ENCODE assay signal across 8 mouse cellular contexts in the genomic region with DNA sequence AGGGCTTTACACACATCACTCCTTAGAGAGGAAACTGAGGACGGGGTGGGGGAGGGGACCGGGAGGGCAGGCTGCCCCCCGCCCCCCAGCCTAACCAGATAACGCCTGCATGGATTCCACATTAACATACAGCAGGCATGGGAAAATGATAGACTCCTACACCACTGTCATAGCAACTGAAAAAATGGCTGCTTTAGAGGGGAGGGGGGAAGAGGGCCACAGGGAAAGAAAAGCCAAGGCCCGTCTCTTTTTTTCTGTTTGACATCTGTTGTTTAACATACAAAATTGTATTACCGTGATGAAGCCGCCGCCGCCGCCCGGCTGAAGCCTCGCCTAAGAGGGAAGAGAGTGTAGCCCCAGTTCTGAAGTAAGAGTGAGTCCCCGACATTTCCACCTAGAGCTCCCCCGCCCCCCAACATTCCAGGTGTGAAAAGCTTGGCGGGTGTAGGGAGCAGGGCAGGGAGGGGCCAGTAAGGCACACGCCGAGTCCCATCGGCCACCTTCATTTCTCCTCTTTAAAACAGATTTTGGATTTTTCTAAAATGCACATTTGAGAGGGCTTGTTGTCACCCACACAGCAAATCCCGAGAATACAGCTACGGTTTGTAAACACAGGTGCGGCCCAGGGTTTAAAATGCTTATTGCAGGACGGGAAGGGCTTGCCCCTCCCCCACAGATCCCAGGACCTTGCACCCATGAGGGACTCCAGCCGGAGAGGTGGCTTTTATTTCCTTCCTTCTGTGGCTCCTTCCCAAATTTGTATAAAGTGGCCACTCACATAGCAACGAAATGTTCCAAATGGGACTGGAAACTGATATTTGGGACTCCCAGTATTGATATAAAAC.
DNase-seq lines count a peak whose midpoint lies in the region; ATAC-seq lines count a peak whose summit lies in the region.

No protein-coding gene starts in this region.

- no peak for DNase-seq in heart, postnatal 25 days (ENCODE audit: low spot score)
- peak; percentile 85 for DNase-seq in R1 (ENCODE audit: low read depth, low spot score)
- no peak for DNase-seq in frontal cortex, postnatal 25 days (ENCODE audit: low spot score in 2 of 2)
- DNase-seq in adrenal gland, adult 2 months = no peak
- DNase-seq in left cerebral cortex, postnatal 36 days (ENCODE audit: low spot score in 2 of 2) = no peak

- peak overlapping the region; percentile 32 for H3K4me3 ChIP-seq in heart, embryonic 13.5 days
- peak overlapping the region; percentile 19 for H3K4me3 ChIP-seq in hindbrain, embryonic 13.5 days
- H3K4me3 ChIP-seq in midbrain, embryonic 15.5 days = peak overlapping the region; percentile 10; the same call in 1 of the 2 replicates

- no peak overlapping the region for H3K27ac ChIP-seq in heart, embryonic 13.5 days (replicated peaks)
- no peak overlapping the region for H3K27ac ChIP-seq in hindbrain, embryonic 13.5 days
- peak overlapping the region; percentile 46 for H3K27ac ChIP-seq in midbrain, embryonic 15.5 days

- intact Hi-C loops in heart, postnatal 25 days (cut with DNase I) = no loop called here
- intact Hi-C loops in left cerebral cortex, postnatal 36 days (cut with DNase I) = loop anchor here (10.0 kb wide), 1 partner anchor 75 kb away; a partner anchor contains a TSS

- no peak for ATAC-seq in heart, embryonic 13.5 days (ENCODE audit: extremely low read depth, insufficient number of reproducible peaks, low FRiP score, low TSS enrichment)
- peak; percentile 77; the same call in 1 of the 2 replicates for ATAC-seq in hindbrain, embryonic 13.5 days (ENCODE audit: low FRiP score)
- ATAC-seq in midbrain, embryonic 15.5 days (replicated peaks) = peak; percentile 79

- peak overlapping the region; percentile 58 for H3K4me2 ChIP-seq in heart, embryonic 13.5 days
- peak overlapping the region; percentile 45 for H3K4me2 ChIP-seq in hindbrain, embryonic 13.5 days
- peak overlapping the region; percentile 41 for H3K4me2 ChIP-seq in midbrain, embryonic 15.5 days

- peaks cover 19% of the 10 kb centered on the region for H3K4me1 ChIP-seq in heart, embryonic 13.5 days
- H3K4me1 ChIP-seq in hindbrain, embryonic 13.5 days (replicated peaks) = peaks cover 37% of the 10 kb centered on the region
- peaks cover 43% of the 10 kb centered on the region for H3K4me1 ChIP-seq in midbrain, embryonic 15.5 days

- H3K9ac ChIP-seq in heart, embryonic 13.5 days = no peak overlapping the region
- H3K9ac ChIP-seq in hindbrain, embryonic 13.5 days = peak overlapping the region; percentile 30; the same call in 1 of the 2 replicates
- H3K9ac ChIP-seq in midbrain, embryonic 15.5 days = 0 out of 2 replicates have a peak overlapping the region, but pooled peaks have one; percentile 20

- peaks cover 84% of the 10 kb centered on the region for H3K27me3 ChIP-seq in heart, embryonic 13.5 days (replicated peaks)
- peaks cover 42% of the 10 kb centered on the region for H3K27me3 ChIP-seq in hindbrain, embryonic 13.5 days
- H3K27me3 ChIP-seq in midbrain, embryonic 15.5 days (replicated peaks) = 0 out of 2 replicates have a peak, but pooled peaks cover 9% of the 10 kb centered on the region

- WGBS in heart, embryonic 13.5 days = 2% methylated on average over 24 of the region's 24 CpGs
- 2% methylated on average over 24 of the region's 24 CpGs for WGBS in hindbrain, embryonic 13.5 days
- WGBS in midbrain, embryonic 15.5 days = 2% methylated on average over 24 of the region's 24 CpGs

- H3K36me3 ChIP-seq in heart, embryonic 13.5 days = no peaks in the 10 kb centered on the region
- H3K36me3 ChIP-seq in hindbrain, embryonic 13.5 days = no peaks in the 10 kb centered on the region
- H3K36me3 ChIP-seq in midbrain, embryonic 15.5 days (replicated peaks) = no peaks in the 10 kb centered on the region

- H3K9me3 ChIP-seq in heart, embryonic 13.5 days = peaks cover 4% of the 10 kb centered on the region; the same call in 1 of the 2 replicates
- no peaks in the 10 kb centered on the region for H3K9me3 ChIP-seq in hindbrain, embryonic 13.5 days
- no peaks in the 10 kb centered on the region; the same call in 1 of the 2 replicates for H3K9me3 ChIP-seq in midbrain, embryonic 15.5 days
